Mouse (Mus musculus): ENCODE measurements around the gene Slc9a5. TPM values are rescaled to one million over a fixed set of nuclear protein-coding genes. Genes with fewer than 3 reads are reported as not detected.

Gene Slc9a5
- polyA plus RNA-seq, 1 experiment from 2014 or later = 3.8 TPM

- WGBS = 50% methylated on average over 29 of the region's 32 CpGs
- H3K9me3 ChIP-seq (replicated peaks; ENCODE audit: control insufficient read depth, low read length) = no peaks in the 10 kb centered on the region
- no peak overlapping the region for H3K4me3 ChIP-seq (ENCODE audit: low read depth, low read length)
- peaks cover 28% of the 10 kb centered on the region for H3K36me3 ChIP-seq (ENCODE audit: control insufficient read depth, insufficient read depth, low read length)
- H3K27me3 ChIP-seq (replicated peaks; ENCODE audit: control insufficient read depth, insufficient read depth, low read length) = no peaks in the 10 kb centered on the region
- no peaks in the 10 kb centered on the region for H3K4me1 ChIP-seq (ENCODE audit: control insufficient read depth, insufficient read depth, low read length)
- no peak overlapping the region for H3K9ac ChIP-seq (ENCODE audit: low read length)
- no peak for DNase-seq (ENCODE audit: low spot score)
- no peak overlapping the region for H3K4me2 ChIP-seq (ENCODE audit: low read length)
- no peak overlapping the region for H3K27ac ChIP-seq (ENCODE audit: low read depth, low read length)
- ATAC-seq = peak; percentile 25; the same call in 1 of the 2 replicates
Measured at GRCm38 (mm10) chr8:105336373-105337130, 12.1 kb upstream of the Slc9a5 start.

GRCm38 (mm10) chr8:105338992-105339391 lies 9.7 kb upstream of the Slc9a5 start:
- peaks cover 16% of the 10 kb centered on the region; the same call in 1 of the 2 replicates for H3K36me3 ChIP-seq (ENCODE audit: control insufficient read depth, insufficient read depth, low read length)
- no peak overlapping the region for H3K4me2 ChIP-seq (ENCODE audit: low read length)
- H3K4me3 ChIP-seq (ENCODE audit: low read depth, low read length) = no peak overlapping the region
- ATAC-seq (no peak), DNase-seq (ENCODE audit: low spot score) (no peak)
- H3K27ac ChIP-seq (ENCODE audit: low read depth, low read length) = no peak overlapping the region
- H3K27me3 ChIP-seq (replicated peaks; ENCODE audit: control insufficient read depth, insufficient read depth, low read length) = no peaks in the 10 kb centered on the region
- no peaks in the 10 kb centered on the region for H3K9me3 ChIP-seq (replicated peaks; ENCODE audit: control insufficient read depth, low read length)
- WGBS = 72% methylated on average over 4 of the region's 4 CpGs
- H3K9ac ChIP-seq (ENCODE audit: low read length) = no peak overlapping the region
- H3K4me1 ChIP-seq (ENCODE audit: control insufficient read depth, insufficient read depth, low read length) = no peaks in the 10 kb centered on the region

GRCm38 (mm10) chr8:105339886-105340635 lies 8.6 kb upstream of the Slc9a5 start:
- DNase-seq (ENCODE audit: low spot score) = no peak
- no peak overlapping the region for H3K4me2 ChIP-seq (ENCODE audit: low read length)
- H3K27me3 ChIP-seq (replicated peaks; ENCODE audit: control insufficient read depth, insufficient read depth, low read length) = no peaks in the 10 kb centered on the region
- H3K27ac ChIP-seq (ENCODE audit: low read depth, low read length) = no peak overlapping the region
- peaks cover 10% of the 10 kb centered on the region; the same call in 1 of the 2 replicates for H3K36me3 ChIP-seq (ENCODE audit: control insufficient read depth, insufficient read depth, low read length)
- no peaks in the 10 kb centered on the region for H3K9me3 ChIP-seq (replicated peaks; ENCODE audit: control insufficient read depth, low read length)
- no peak overlapping the region for H3K4me3 ChIP-seq (ENCODE audit: low read depth, low read length)
- H3K4me1 ChIP-seq (ENCODE audit: control insufficient read depth, insufficient read depth, low read length) = no peaks in the 10 kb centered on the region
- no peak for ATAC-seq
- 78% methylated on average over 6 of the region's 6 CpGs for WGBS
- H3K9ac ChIP-seq (ENCODE audit: low read length) = no peak overlapping the region

GRCm38 (mm10) chr8:105341399-105341798 lies 7.2 kb upstream of the Slc9a5 start:
- Histone ChIP-seq H3K36me3 (ENCODE audit: control insufficient read depth, insufficient read depth, low read length) (0 out of 2 replicates have a peak, but pooled peaks cover 1% of the 10 kb centered on the region), H3K27me3 (replicated peaks; ENCODE audit: control insufficient read depth, insufficient read depth, low read length) (no peaks in the 10 kb centered on the region; the same call in 1 of the 2 replicates), H3K9me3 (replicated peaks; ENCODE audit: control insufficient read depth, low read length) (no peaks in the 10 kb centered on the region), H3K4me3 (ENCODE audit: low read depth, low read length) (no peak overlapping the region), H3K4me1 (ENCODE audit: control insufficient read depth, insufficient read depth, low read length) (peaks cover 3% of the 10 kb centered on the region; the same call in 1 of the 2 replicates), H3K4me2 (ENCODE audit: low read length) (no peak overlapping the region), H3K9ac (ENCODE audit: low read length) (no peak overlapping the region), H3K27ac (ENCODE audit: low read depth, low read length) (no peak overlapping the region)
- ATAC-seq = no peak
- WGBS = 31% methylated on average over 8 of the region's 8 CpGs
- DNase-seq (ENCODE audit: low spot score) = peak; percentile 46

GRCm38 (mm10) chr8:105342768-105343167 lies 5.9 kb upstream of the Slc9a5 start:
- WGBS = 80% methylated on average over 4 of the region's 4 CpGs
- no peak for ATAC-seq
- Histone ChIP-seq H3K4me1 (ENCODE audit: control insufficient read depth, insufficient read depth, low read length) (peaks cover 10% of the 10 kb centered on the region), H3K36me3 (ENCODE audit: control insufficient read depth, insufficient read depth, low read length) (no peaks in the 10 kb centered on the region), H3K27ac (ENCODE audit: low read depth, low read length) (no peak overlapping the region), H3K9me3 (replicated peaks; ENCODE audit: control insufficient read depth, low read length) (no peaks in the 10 kb centered on the region), H3K9ac (ENCODE audit: low read length) (no peak overlapping the region), H3K4me3 (ENCODE audit: low read depth, low read length) (no peak overlapping the region), H3K27me3 (replicated peaks; ENCODE audit: control insufficient read depth, insufficient read depth, low read length) (no peaks in the 10 kb centered on the region; the same call in 1 of the 2 replicates), H3K4me2 (ENCODE audit: low read length) (no peak overlapping the region)
- DNase-seq (ENCODE audit: low spot score) = no peak

- peaks cover 10% of the 10 kb centered on the region for H3K4me1 ChIP-seq (ENCODE audit: control insufficient read depth, insufficient read depth, low read length)
- WGBS = 56% methylated on average over 8 of the region's 8 CpGs
Measured at GRCm38 (mm10) chr8:105343791-105344574, 4.7 kb upstream of the Slc9a5 start.

GRCm38 (mm10) chr8:105345061-105345975 lies 3.3 kb upstream of the Slc9a5 start:
- Histone ChIP-seq H3K27me3 (replicated peaks; ENCODE audit: control insufficient read depth, insufficient read depth, low read length) (no peaks in the 10 kb centered on the region; the same call in 1 of the 2 replicates), H3K27ac (ENCODE audit: low read depth, low read length) (no peak overlapping the region), H3K4me2 (ENCODE audit: low read length) (no peak overlapping the region), H3K4me1 (ENCODE audit: control insufficient read depth, insufficient read depth, low read length) (peaks cover 15% of the 10 kb centered on the region), H3K9ac (ENCODE audit: low read length) (no peak overlapping the region), H3K4me3 (ENCODE audit: low read depth, low read length) (no peak overlapping the region), H3K36me3 (ENCODE audit: control insufficient read depth, insufficient read depth, low read length) (no peaks in the 10 kb centered on the region), H3K9me3 (replicated peaks; ENCODE audit: control insufficient read depth, low read length) (no peaks in the 10 kb centered on the region)
- WGBS = 72% methylated on average over 7 of the region's 7 CpGs
- ATAC-seq (no peak), DNase-seq (ENCODE audit: low spot score) (no peak)

More at GRCm38 (mm10) chr8:105343791-105344574, 4.7 kb upstream of the Slc9a5 start:
- no peaks in the 10 kb centered on the region for H3K9me3 ChIP-seq (replicated peaks; ENCODE audit: control insufficient read depth, low read length)
- no peak overlapping the region for H3K27ac ChIP-seq (ENCODE audit: low read depth, low read length)
- no peak overlapping the region for H3K4me2 ChIP-seq (ENCODE audit: low read length)
- no peaks in the 10 kb centered on the region; the same call in 1 of the 2 replicates for H3K27me3 ChIP-seq (replicated peaks; ENCODE audit: control insufficient read depth, insufficient read depth, low read length)
- DNase-seq (ENCODE audit: low spot score) (no peak), ATAC-seq (no peak)
- H3K4me3 ChIP-seq (ENCODE audit: low read depth, low read length) = no peak overlapping the region
- H3K36me3 ChIP-seq (ENCODE audit: control insufficient read depth, insufficient read depth, low read length) = no peaks in the 10 kb centered on the region
- no peak overlapping the region for H3K9ac ChIP-seq (ENCODE audit: low read length)

Measured in forebrain, embryonic 14.5 days (tissue).